Comparison of ENCODE assay signal across 8 mouse cellular contexts in genomic region chr4:52726625-52727297, GRCm38 (mm10).
DNase-seq lines count a peak whose midpoint lies in the region; ATAC-seq lines count a peak whose summit lies in the region.

No protein-coding gene starts in this region.

- H3K4me3 ChIP-seq in heart, embryonic 14.5 days (ENCODE audit: control insufficient read depth in 1 of 2, insufficient read depth in 1 of 2, low read depth in 1 of 2, low read length in 2 of 2) = no peak overlapping the region

- H3K9me3 ChIP-seq in heart, embryonic 14.5 days (ENCODE audit: control insufficient read depth, low read length) = no peaks in the 10 kb centered on the region

- H3K27me3 ChIP-seq in heart, embryonic 14.5 days (ENCODE audit: control insufficient read depth, insufficient read depth, low read length) = no peaks in the 10 kb centered on the region

- H3K36me3 ChIP-seq in heart, embryonic 14.5 days (ENCODE audit: control insufficient read depth, insufficient read depth, low read length) = no peaks in the 10 kb centered on the region

- peak; percentile 91 for ATAC-seq in common myeloid progenitor, adult 5-6 weeks (replicated peaks; ENCODE audit: low read depth, poor library complexity, severe bottlenecking)
- no peak; the same call in 1 of the 2 replicates for ATAC-seq in heart, embryonic 14.5 days (ENCODE audit: insufficient number of reproducible peaks, insufficient read depth, low FRiP score, low read depth)

- DNase-seq in gastrocnemius, adult 18-20 months (ENCODE audit: low spot score) = peak; percentile 13
- DNase-seq in gastrocnemius, adult 8-10 months (ENCODE audit: low spot score in 2 of 2) = no peak
- DNase-seq in adipocyte (ENCODE audit: low spot score) = peak; percentile 35
- peak; percentile 77 for DNase-seq in layer of hippocampus, adult 9-10 months (ENCODE audit: low spot score)
- peak; percentile 60 for DNase-seq in lung, postnatal 36 days
- peak; percentile 77 for DNase-seq in right cerebral cortex, postnatal 14 days

- H3K27ac ChIP-seq in heart, embryonic 14.5 days (replicated peaks in 1 of 2; ENCODE audit: control insufficient read depth in 1 of 2, insufficient read depth in 1 of 2, low read depth in 2 of 2, low read length in 2 of 2) = no peak overlapping the region

- WGBS in heart, embryonic 14.5 days = 23% methylated on average over 14 of the region's 14 CpGs

- H3K9ac ChIP-seq in heart, embryonic 14.5 days (ENCODE audit: low read length) = no peak overlapping the region

- peak overlapping the region; percentile 19; the same call in 1 of the 2 replicates for H3K4me2 ChIP-seq in heart, embryonic 14.5 days (ENCODE audit: low read length)

- no peaks in the 10 kb centered on the region for H3K4me1 ChIP-seq in heart, embryonic 14.5 days (ENCODE audit: control insufficient read depth in 2 of 2, insufficient read depth in 2 of 2, low read length in 2 of 2)

Comparison
In these comparisons a context has a peak if more than half of its experiments do, and no peak if none do; other contexts are left out.
1. DNase-seq: peak in gastrocnemius, adult 18-20 months (single experiment), adipocyte (single experiment), layer of hippocampus, adult 9-10 months (single experiment), lung, postnatal 36 days (single experiment) and right cerebral cortex, postnatal 14 days (single experiment); none in gastrocnemius, adult 8-10 months (0 of 2).